Mouse (Mus musculus): ENCODE results near the gene Kcnk5. TPM values are rescaled to one million over a fixed set of nuclear protein-coding genes. Genes with fewer than 3 reads are reported as not detected.
A peak's percentile ranks its signal among the peaks of the same experiment; 100 is the strongest.

Gene Kcnk5
- 7.6 and 7.9 TPM in 2 replicates for polyA plus RNA-seq (2015; fragmentation: Nextera tagmentation; extraction: Ambion mirVana)

DNA sequence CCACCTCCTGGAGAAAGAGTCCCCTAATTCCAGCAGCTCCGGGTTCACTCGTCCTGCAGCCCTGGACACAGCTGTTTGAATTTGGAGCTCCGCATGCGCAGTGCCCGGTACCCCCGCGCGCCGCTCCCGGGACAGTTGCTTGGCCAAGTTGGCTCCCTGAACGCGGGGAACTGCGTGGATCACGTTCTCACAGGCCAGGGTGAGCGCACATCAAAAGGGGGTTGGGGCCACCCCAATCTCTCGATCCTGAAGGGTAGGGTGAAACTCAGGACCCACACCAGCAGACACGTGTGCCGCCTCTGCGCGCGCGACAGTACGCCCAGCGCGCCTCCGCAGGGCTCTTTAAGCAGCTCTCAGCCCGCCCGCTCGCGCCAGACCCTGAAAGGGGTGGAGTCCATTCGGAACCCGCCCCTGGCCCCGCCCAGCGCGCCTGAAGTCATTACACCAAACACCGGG, at the start of gene Kcnk5:
TSS of gene Kcnk5 (minus strand) at position 344 of the 456 bp plus-strand sequence.
- H3K27ac ChIP-seq, result 0 out of 2 replicates have a peak within 1 kb of the TSS, but pooled peaks have one; percentile 52
- under 1% methylated on average over 36 of the region's 36 CpGs for WGBS
- no peaks in the 10 kb centered on the region for H3K9me3 ChIP-seq
- peak within 1 kb of the TSS; percentile 26; the same call in 1 of the 2 replicates for H3K9ac ChIP-seq
- H3K27me3 ChIP-seq (replicated peaks), result no peaks in the 10 kb centered on the region
- H3K4me2 ChIP-seq, result peak within 1 kb of the TSS; percentile 88
- peak within 1 kb of the TSS; percentile 61 for H3K4me3 ChIP-seq (replicated peaks)
- H3K36me3 ChIP-seq, result no peaks in the 10 kb centered on the region
- ATAC-seq (ENCODE audit: insufficient read depth, low FRiP score, low read depth), result peak; percentile 94
- H3K4me1 ChIP-seq, result peaks cover 29% of the 10 kb centered on the region

- Histone ChIP-seq H3K4me3 (replicated peaks) (no peak overlapping the region), H3K9ac (no peak overlapping the region), H3K9me3 (no peaks in the 10 kb centered on the region), H3K27me3 (replicated peaks) (no peaks in the 10 kb centered on the region), H3K27ac (0 out of 2 replicates have a peak overlapping the region, but pooled peaks have one; percentile 28), H3K4me1 (no peaks in the 10 kb centered on the region), H3K36me3 (no peaks in the 10 kb centered on the region), H3K4me2 (no peak overlapping the region)
- WGBS, result 71% methylated on average over 7 of the region's 7 CpGs
- 0 out of 2 replicates have a peak, but pooled peaks have one; percentile 19 for ATAC-seq (ENCODE audit: insufficient read depth, low FRiP score, low read depth)
These were observed 48.5 kb upstream of the Kcnk5 start for GRCm38 (mm10) chr14:20230063-20230491.

GRCm38 (mm10) chr14:20229437-20229836, 47.8 kb upstream of the Kcnk5 start:
- Histone ChIP-seq H3K9me3 (no peaks in the 10 kb centered on the region), H3K4me1 (peaks cover 3% of the 10 kb centered on the region; the same call in 1 of the 2 replicates), H3K27ac (0 out of 2 replicates have a peak overlapping the region, but pooled peaks have one; percentile 28), H3K27me3 (replicated peaks) (no peaks in the 10 kb centered on the region), H3K36me3 (no peaks in the 10 kb centered on the region), H3K4me3 (replicated peaks) (no peak overlapping the region), H3K4me2 (no peak overlapping the region), H3K9ac (no peak overlapping the region)
- ATAC-seq (ENCODE audit: insufficient read depth, low FRiP score, low read depth), result no peak
- 62% methylated on average over 6 of the region's 6 CpGs for WGBS

DNA sequence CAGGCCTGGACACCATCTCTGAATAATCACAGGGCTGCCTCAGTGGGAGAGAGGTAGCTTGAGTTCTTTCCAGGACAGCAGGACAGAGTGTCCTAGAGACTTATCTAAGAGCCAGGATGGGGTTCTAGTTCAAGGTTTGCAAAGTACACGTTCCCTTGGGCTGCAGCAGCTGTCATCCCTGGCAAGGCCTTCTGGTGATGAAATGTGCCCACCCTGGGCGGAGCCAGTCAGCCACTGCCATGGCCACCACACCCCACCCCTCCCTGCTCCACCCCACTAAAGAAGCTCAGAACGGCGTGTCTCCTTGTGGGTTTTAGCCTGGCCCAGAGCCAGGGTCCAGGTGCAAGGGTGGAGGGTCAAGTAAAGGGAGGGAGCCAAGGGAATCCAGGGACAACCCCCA, 46.7 kb upstream of the Kcnk5 start:
- no peak for ATAC-seq (ENCODE audit: insufficient read depth, low FRiP score, low read depth)
- Histone ChIP-seq H3K36me3 (no peaks in the 10 kb centered on the region), H3K4me2 (no peak overlapping the region), H3K9ac (no peak overlapping the region), H3K4me1 (peaks cover 5% of the 10 kb centered on the region; the same call in 1 of the 2 replicates), H3K4me3 (replicated peaks) (no peak overlapping the region), H3K27me3 (replicated peaks) (no peaks in the 10 kb centered on the region), H3K27ac (no peak overlapping the region), H3K9me3 (no peaks in the 10 kb centered on the region)
- 33% methylated on average over 4 of the region's 4 CpGs for WGBS

DNA sequence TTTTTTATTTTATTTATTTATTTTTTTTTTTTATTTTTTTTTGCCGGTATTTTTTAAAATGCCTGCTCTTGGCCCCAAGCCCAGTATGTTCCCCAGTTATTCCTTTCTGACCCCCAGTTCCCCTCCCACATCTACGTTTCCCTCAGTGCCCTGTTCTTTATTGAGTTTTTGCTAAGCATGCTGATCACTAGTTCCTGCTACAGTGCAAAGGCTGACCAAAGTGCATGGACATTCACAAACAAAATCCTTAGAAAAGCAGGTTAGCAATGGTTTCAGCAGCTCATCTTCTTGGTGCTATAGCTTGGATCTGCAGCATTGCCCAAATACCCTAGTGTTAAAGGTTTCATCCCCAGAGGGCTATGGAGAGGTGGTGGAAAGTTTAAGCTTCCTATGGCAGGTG, 45.4 kb upstream of the Kcnk5 start:
- 38% methylated on average over 2 of the region's 2 CpGs for WGBS
- no peak overlapping the region for H3K9ac ChIP-seq

GRCm38 (mm10) chr14:20226488-20226887, 44.9 kb upstream of the Kcnk5 start:
- Histone ChIP-seq H3K27me3 (replicated peaks) (no peaks in the 10 kb centered on the region), H3K9me3 (no peaks in the 10 kb centered on the region), H3K36me3 (no peaks in the 10 kb centered on the region), H3K4me1 (peaks cover 5% of the 10 kb centered on the region; the same call in 1 of the 2 replicates), H3K27ac (no peak overlapping the region), H3K9ac (no peak overlapping the region), H3K4me3 (replicated peaks) (no peak overlapping the region), H3K4me2 (no peak overlapping the region)
- no peak for ATAC-seq (ENCODE audit: insufficient read depth, low FRiP score, low read depth)
- WGBS, result 48% methylated on average over 7 of the region's 7 CpGs

More for the DNA sequence above, 45.4 kb upstream of the Kcnk5 start:
- H3K9me3 ChIP-seq, result no peaks in the 10 kb centered on the region
- ATAC-seq (ENCODE audit: insufficient read depth, low FRiP score, low read depth), result no peak
- H3K4me1 ChIP-seq, result peaks cover 5% of the 10 kb centered on the region; the same call in 1 of the 2 replicates
- no peak overlapping the region for H3K4me3 ChIP-seq (replicated peaks)
- H3K36me3 ChIP-seq, result no peaks in the 10 kb centered on the region
- no peaks in the 10 kb centered on the region for H3K27me3 ChIP-seq (replicated peaks)
- H3K4me2 ChIP-seq, result no peak overlapping the region
- no peak overlapping the region for H3K27ac ChIP-seq

DNA sequence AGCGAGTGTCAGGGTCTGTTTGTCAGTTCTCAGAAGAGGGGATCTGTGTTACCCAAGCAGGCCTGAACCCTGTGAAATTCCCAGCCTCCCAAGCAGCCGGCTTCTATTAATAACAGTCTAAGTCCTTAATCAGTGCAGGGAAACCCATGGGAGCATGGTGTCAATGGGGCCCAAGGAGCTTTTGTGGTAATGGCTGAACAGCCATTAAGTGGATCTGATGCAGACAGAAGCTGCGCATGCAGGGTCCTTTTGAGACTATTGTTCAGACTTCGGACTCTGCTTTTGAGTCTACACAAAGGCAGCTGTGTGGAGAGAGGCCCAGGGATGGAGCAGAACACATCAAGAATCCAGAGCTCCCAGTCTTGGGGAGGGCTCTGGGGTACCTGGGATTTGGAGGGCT, 43.9 kb upstream of the Kcnk5 start:
- no peak overlapping the region for H3K4me3 ChIP-seq (replicated peaks)
- H3K9ac ChIP-seq, result no peak overlapping the region
- no peak for ATAC-seq (ENCODE audit: insufficient read depth, low FRiP score, low read depth)
- H3K4me1 ChIP-seq, result peaks cover 5% of the 10 kb centered on the region; the same call in 1 of the 2 replicates
- no peaks in the 10 kb centered on the region for H3K9me3 ChIP-seq
- no peaks in the 10 kb centered on the region for H3K27me3 ChIP-seq (replicated peaks)
- 57% methylated on average over 4 of the region's 4 CpGs for WGBS
- no peak overlapping the region for H3K4me2 ChIP-seq
- no peak overlapping the region for H3K27ac ChIP-seq
- H3K36me3 ChIP-seq, result no peaks in the 10 kb centered on the region

DNA sequence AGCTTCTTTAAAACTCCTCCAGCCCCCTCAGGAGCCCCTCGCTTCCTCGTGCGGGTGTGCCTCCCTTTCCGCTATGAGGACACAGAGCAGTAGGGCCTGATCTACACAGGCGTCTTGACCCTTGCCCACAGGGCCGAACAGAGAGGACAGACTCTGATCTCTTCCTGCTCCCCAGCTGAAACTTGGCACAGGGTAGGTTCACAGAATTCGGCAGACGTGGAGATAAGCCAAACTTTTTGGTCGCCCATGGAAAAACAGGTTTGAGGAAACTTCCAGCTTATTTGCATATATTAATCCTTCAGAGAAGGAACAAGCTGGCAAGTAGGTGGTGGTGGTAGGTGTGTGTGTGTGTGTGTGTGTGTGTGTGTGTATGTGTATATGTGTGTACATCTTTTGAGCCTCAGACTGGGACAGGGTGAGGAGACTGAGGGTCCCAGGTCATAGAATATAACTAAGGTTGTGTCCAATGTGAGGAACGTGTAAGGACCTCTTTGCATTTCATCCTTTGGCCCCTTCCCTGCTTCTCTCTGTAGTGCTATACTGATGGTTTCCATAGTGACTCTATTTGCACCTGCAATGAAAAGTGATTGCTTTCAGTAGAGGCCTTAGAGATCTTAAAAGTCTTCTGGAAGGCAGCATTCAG, 43.1 kb upstream of the Kcnk5 start:
- peak overlapping the region; percentile 41 for H3K27ac ChIP-seq
- H3K4me3 ChIP-seq (replicated peaks), result no peak overlapping the region
- ATAC-seq (ENCODE audit: insufficient read depth, low FRiP score, low read depth), result no peak
- no peaks in the 10 kb centered on the region for H3K36me3 ChIP-seq
- no peak overlapping the region for H3K9ac ChIP-seq
- H3K4me2 ChIP-seq, result no peak overlapping the region
- peaks cover 5% of the 10 kb centered on the region; the same call in 1 of the 2 replicates for H3K4me1 ChIP-seq
- WGBS, result 63% methylated on average over 10 of the region's 10 CpGs
- H3K9me3 ChIP-seq, result no peaks in the 10 kb centered on the region
- H3K27me3 ChIP-seq (replicated peaks), result no peaks in the 10 kb centered on the region

DNA sequence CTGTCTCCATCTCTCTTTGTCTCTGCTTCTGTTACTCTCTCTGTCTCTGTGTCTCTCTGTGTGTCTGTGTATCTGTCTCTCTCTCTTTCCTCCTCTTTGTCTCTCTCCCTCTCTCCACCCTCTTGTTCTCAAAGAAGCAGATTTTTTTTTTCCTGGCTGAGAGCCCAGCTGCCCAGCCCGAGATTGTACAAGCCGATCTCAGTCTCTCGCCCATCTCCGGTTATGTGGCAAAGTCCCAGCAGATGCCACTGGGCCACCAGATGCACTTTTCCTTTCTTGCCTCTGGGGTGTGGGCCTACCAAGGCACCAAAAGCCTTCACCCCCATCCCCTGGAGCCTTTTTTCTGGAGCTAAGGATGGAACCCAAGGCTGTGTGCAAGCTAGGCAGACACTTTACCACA, 42.6 kb upstream of the Kcnk5 start:
- H3K9ac ChIP-seq, result no peak overlapping the region
- no peaks in the 10 kb centered on the region for H3K27me3 ChIP-seq (replicated peaks)
- H3K4me2 ChIP-seq, result no peak overlapping the region
- peak overlapping the region; percentile 41 for H3K27ac ChIP-seq
- peaks cover 5% of the 10 kb centered on the region; the same call in 1 of the 2 replicates for H3K4me1 ChIP-seq
- no peaks in the 10 kb centered on the region for H3K9me3 ChIP-seq
- no peak overlapping the region for H3K4me3 ChIP-seq (replicated peaks)
- no peak for ATAC-seq (ENCODE audit: insufficient read depth, low FRiP score, low read depth)
- H3K36me3 ChIP-seq, result no peaks in the 10 kb centered on the region
- 34% methylated on average over 4 of the region's 4 CpGs for WGBS

DNA sequence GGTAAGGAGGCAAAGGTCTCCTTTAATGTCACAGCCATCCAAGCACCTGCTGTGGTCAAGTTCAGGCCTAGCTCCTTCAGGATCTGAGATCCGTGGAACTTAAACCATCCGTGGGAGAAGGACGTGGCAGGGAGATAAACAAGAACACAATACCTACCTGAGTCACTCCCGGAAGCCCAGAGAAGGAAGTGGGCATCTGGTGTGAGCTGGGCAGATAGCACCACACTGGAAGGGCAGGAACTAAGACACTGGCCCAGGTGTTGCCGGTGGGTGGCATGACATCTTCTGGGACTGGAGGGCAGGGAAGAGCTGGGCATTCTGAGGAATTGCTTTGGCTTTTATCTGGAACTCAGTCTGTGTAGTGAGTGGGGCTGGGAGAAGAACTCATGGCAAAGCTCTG, 41.6 kb upstream of the Kcnk5 start:
- H3K27me3 ChIP-seq (replicated peaks), result no peaks in the 10 kb centered on the region
- WGBS, result 58% methylated on average over 5 of the region's 5 CpGs
- no peak overlapping the region for H3K4me3 ChIP-seq (replicated peaks)
- peaks cover 5% of the 10 kb centered on the region; the same call in 1 of the 2 replicates for H3K4me1 ChIP-seq
- no peak for ATAC-seq (ENCODE audit: insufficient read depth, low FRiP score, low read depth)
- H3K9me3 ChIP-seq, result no peaks in the 10 kb centered on the region
- H3K4me2 ChIP-seq, result no peak overlapping the region
- no peaks in the 10 kb centered on the region for H3K36me3 ChIP-seq
- no peak overlapping the region for H3K9ac ChIP-seq
- H3K27ac ChIP-seq, result no peak overlapping the region

GRCm38 (mm10) chr14:20221083-20221482, 39.5 kb upstream of the Kcnk5 start:
- Histone ChIP-seq H3K27me3 (replicated peaks) (no peaks in the 10 kb centered on the region), H3K4me3 (replicated peaks) (no peak overlapping the region), H3K9ac (no peak overlapping the region), H3K27ac (no peak overlapping the region), H3K36me3 (no peaks in the 10 kb centered on the region), H3K4me1 (peaks cover 5% of the 10 kb centered on the region; the same call in 1 of the 2 replicates), H3K9me3 (no peaks in the 10 kb centered on the region), H3K4me2 (no peak overlapping the region)
- 65% methylated on average over 7 of the region's 7 CpGs for WGBS
- no peak for ATAC-seq (ENCODE audit: insufficient read depth, low FRiP score, low read depth)

DNA sequence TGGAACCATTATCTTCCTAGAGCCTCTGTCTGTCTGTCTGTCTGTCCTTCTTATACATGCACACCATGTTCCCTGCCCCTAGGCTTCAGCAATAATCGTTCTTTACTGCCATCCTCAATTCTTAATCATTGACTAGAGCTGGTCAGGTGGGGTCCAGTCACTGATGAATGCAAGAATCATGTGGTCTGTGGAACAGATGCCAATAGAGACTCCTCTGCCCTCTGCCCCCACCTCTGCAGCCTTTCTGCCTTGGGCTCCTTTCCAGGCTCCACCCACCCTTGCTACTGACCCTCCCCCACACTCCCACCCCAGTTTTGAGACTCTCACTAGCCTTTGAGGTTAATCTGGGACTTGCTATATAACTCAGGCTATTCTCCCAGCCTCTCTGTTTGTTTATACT, 38.2 kb upstream of the Kcnk5 start:
- Histone ChIP-seq H3K4me1 (peaks cover 5% of the 10 kb centered on the region; the same call in 1 of the 2 replicates), H3K4me2 (no peak overlapping the region), H3K4me3 (replicated peaks) (no peak overlapping the region), H3K36me3 (no peaks in the 10 kb centered on the region), H3K27ac (no peak overlapping the region), H3K9me3 (no peaks in the 10 kb centered on the region), H3K27me3 (replicated peaks) (no peaks in the 10 kb centered on the region), H3K9ac (no peak overlapping the region)
- ATAC-seq (ENCODE audit: insufficient read depth, low FRiP score, low read depth), result no peak
- 55% methylated on average over 1 of the region's 1 CpGs for WGBS
